Mouse (Mus musculus) olfactory bulb, adult 2 months (tissue): ENCODE data around the gene Sumo1. TPM values are rescaled to one million over a fixed set of nuclear protein-coding genes. Genes with fewer than 3 reads are reported as not detected.

ENCODE experiments used
- H3K27ac ChIP-seq: fragments of 200-500 bp; 2 replicates; pipeline ENCODE4 v1.5.1; 2012; ENCODE audit warnings: low read depth, low read length; ENCODE audit not compliant: insufficient read depth
- H3K4me1 ChIP-seq: fragments of 200-500 bp; 2 replicates; pipeline ENCODE4 v1.6.1; 2012; ENCODE audit warnings: low read length; ENCODE audit not compliant: control insufficient read depth, insufficient read depth
- H3K4me3 ChIP-seq: fragments of 200-500 bp; 2 replicates; pipeline ENCODE4 v1.5.1; 2012; ENCODE audit warnings: mild to moderate bottlenecking, low read depth, low read length, moderate library complexity; ENCODE audit not compliant: insufficient read depth
- CTCF ChIP-seq: fragments of 200-500 bp; IDR thresholded peaks from 2 replicates; pipeline ENCODE4 v1.5.1; 2012; ENCODE audit warnings: low read depth, mild to moderate bottlenecking, low read length, moderate library complexity; ENCODE audit not compliant: insufficient read depth
- POLR2A ChIP-seq: fragments of 200-500 bp; IDR thresholded peaks from 2 replicates; pipeline ENCODE4 v1.6.1; 2012; ENCODE audit warnings: mild to moderate bottlenecking, low read depth, low read length, moderate library complexity; ENCODE audit not compliant: insufficient read depth
- WGBS: fragments of 180-500 bp; shearing (Covaris S2); methylation state at CpG from one replicate; pipeline ENCODE4 v1.1.7; 2018; 5-methylcytosine and 5-hydroxymethylcytosine counted together
- polyA plus RNA-seq: library from polyadenylated mRNA; stranded (reverse); fragments of >200 nt; gene quantifications from 2 replicates; pipeline ENCODE4 v1.2.4, GENCODE M21; 2012; ENCODE audit warnings: low replicate concordance; ENCODE audit not compliant: missing spikeins, insufficient read depth, insufficient read length

Sumo1 gene
- polyA plus RNA-seq, 1 experiment: not detected

DNA sequence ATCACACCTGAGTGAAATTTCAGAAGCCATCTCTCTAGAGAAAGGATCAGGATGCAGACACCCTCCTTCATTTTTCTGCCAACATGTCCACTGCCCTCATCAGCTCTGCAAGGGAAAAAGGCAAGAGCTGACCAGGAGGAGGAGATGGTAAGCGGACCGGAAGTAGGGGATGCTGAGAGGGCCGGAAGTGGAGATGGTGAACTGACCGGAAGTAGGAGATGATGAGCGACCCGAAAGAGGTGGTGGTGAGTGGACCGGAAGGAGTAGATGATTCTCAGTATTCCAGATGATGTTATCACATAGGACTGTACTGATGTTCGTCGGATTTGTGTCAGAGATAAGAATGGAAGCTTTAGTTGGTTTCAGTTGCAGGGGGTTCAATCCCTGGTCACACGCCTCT lies 51.4 kb downstream of the Sumo1 start:
- TF ChIP-seq CTCF: no peak
- no peak for TF ChIP-seq POLR2A
- H3K4me3 ChIP-seq: no peak overlapping the region
- no peaks in the 10 kb centered on the region for H3K4me1 ChIP-seq
- no peak overlapping the region for H3K27ac ChIP-seq
- WGBS: 94% methylated on average over 10 of the region's 10 CpGs

DNA sequence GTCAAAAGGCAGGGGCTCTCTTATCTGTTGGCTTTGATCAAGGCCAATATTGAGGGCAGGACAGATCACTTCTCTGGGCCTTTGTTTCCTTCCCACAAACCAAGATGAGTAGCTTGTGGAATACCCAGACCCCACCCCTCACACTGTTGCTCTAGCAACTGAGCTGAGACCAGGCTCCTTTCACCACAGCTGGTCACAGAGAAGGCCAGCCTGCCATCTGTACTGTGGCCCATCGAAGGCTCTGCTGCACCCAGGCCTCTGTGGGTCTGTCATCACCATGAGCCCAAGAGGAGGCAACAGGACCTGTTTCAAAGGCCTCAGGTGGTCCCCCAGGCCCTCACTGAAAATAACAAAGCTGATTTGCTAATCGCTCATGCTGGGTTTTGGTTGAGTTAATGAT lies 55.6 kb downstream of the Sumo1 start:
- Histone ChIP-seq H3K27ac (no peak overlapping the region), H3K4me1 (no peaks in the 10 kb centered on the region), H3K4me3 (no peak overlapping the region)
- TF ChIP-seq CTCF (no peak), POLR2A (no peak)
- 88% methylated on average over 2 of the region's 2 CpGs for WGBS

DNA sequence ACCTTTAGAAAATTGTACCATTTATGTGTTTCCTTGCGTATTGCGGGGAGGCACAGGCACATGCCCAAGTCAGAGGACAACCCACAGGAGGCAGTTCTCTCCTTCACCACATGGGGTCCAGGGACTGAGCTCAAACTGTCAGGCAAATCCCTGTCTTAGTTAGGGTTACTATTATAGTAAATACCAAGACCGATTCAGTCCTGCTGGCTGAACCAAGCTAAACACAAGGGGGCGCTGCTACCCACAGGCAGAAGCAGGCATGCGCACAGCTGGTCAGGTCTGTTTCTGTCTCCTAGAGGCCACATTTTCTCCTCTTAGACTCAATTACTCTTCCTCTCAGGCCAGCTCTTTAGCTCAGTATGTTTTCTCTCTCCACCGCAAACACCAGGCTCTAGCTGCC lies 56.8 kb downstream of the Sumo1 start:
- WGBS: 59% methylated on average over 6 of the region's 6 CpGs
- TF ChIP-seq POLR2A: no peak
- TF ChIP-seq CTCF: no peak
- no peak overlapping the region for H3K27ac ChIP-seq

DNA sequence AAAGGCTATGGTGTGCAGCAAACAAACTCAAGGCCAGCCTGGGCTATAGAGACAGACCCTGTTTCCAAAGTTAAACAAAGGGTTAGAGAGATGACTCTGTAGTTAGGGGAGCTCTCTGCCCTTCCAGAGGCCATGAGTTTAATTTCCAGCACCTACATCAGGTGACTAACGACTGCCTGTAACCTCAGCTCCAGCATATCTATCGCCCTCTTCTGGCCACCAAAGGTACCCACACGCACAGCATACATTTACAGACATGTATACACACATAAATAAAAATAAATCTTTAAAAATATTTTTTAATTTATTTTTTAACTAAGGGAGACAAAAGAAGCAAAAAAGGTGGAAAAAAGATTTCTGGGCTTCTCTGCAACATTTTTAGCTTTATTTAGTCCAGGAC lies 59.7 kb downstream of the Sumo1 start:
- no peak for TF ChIP-seq CTCF
- no peak for TF ChIP-seq POLR2A
- Histone ChIP-seq H3K27ac (no peak overlapping the region), H3K4me1 (no peaks in the 10 kb centered on the region), H3K4me3 (no peak overlapping the region)
- WGBS: 93% methylated on average over 3 of the region's 3 CpGs

More for the DNA sequence above, 56.8 kb downstream of the Sumo1 start:
- H3K4me1 ChIP-seq: no peaks in the 10 kb centered on the region
- H3K4me3 ChIP-seq: no peak overlapping the region

DNA sequence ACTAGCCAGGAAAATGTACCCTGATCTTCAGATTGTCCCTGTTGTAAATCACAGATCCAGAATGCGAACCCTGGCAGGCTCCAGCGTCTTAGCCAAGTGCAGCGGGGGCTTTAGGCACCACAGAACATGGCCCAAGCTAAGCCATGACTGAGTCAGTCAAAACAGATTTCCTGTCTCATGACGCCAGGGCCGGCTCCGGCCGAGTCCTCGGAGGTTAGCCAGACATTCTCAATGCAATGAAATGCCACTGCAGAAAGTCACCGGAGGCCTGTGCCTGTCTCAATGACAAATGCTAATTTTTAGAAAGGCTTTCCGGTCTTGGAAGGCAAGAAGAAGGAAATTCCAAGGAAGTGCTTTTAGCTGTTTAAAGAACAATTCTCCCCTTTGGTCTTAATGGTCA lies 60.7 kb downstream of the Sumo1 start:
- Histone ChIP-seq H3K4me1 (no peaks in the 10 kb centered on the region), H3K4me3 (no peak overlapping the region), H3K27ac (no peak overlapping the region)
- WGBS: 79% methylated on average over 10 of the region's 10 CpGs
- TF ChIP-seq CTCF: no peak
- TF ChIP-seq POLR2A: no peak

DNA sequence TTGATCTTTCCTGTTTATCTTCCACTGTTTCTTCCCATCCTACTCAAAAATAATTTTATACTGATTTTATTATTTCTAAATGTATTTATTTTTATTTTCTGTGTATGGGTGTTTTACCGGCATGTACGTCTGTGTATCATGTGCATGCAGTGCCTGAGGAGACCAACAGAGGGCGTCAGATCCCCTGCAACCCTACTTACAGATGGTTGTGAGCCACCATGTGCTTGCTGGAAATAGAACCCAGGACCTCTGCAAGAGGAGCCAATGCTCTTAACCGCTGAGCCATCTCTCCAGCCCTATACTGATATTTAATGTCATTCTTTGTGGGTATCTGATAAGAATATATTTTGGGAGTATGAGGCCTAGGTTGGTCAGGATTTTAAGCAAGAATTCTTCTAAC lies 61.2 kb downstream of the Sumo1 start:
- no peak for TF ChIP-seq POLR2A
- no peak for TF ChIP-seq CTCF
- H3K27ac ChIP-seq: no peak overlapping the region
- H3K4me1 ChIP-seq: no peaks in the 10 kb centered on the region
- WGBS: 88% methylated on average over 4 of the region's 4 CpGs
- no peak overlapping the region for H3K4me3 ChIP-seq

DNA sequence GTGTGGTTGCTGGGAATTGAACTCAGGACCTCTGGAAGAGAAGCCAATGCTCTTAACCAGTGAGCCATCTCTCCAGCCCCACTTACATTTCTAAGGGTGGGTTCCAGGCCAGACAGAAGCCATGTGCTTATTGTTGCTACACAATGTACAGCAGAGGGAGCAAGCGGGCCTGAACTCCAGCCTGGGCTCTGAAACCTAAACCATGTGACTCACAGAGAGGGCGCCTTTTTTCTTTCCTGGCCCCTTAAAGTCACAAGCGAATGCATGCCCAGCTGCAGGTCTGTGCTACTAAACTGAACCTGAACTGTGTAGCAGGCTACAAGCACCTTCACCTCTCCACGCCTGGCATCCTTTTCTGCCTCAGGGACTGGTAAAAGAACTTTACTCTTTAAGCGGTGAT lies 61.7 kb downstream of the Sumo1 start:
- Histone ChIP-seq H3K4me3 (no peak overlapping the region), H3K4me1 (no peaks in the 10 kb centered on the region), H3K27ac (no peak overlapping the region)
- 84% methylated on average over 5 of the region's 5 CpGs for WGBS
- TF ChIP-seq CTCF: no peak
- TF ChIP-seq POLR2A: no peak

DNA sequence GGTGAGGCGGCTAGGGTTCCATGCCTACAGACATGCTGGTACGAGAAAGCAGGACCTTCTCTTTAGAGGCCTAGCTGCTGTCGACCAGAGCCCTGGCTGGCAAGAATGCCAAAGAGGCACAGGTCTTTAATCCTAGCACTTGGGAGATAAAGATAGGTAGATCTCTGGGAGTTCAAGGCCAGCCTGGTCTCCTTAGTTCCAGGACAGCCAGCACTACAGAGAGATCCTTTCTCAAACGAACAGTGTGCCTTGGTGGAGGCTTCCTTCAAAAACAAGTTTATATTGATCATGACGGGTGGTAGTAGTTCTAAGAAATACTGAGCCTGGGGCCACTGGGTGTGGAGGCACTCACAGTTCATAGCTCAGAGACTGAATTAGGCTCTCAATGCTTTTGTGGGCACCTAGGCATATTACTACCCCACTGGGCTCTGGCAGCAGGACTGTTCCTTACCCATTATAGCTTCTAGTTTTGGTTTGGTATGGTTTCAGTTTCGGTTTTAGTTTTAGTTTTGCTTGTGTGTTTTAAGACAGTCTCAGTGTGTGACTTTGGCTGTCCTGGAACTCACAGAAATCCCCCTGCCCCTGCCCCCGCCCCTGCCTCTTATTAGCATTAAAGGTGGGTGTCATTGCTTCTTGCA lies 62.4 kb downstream of the Sumo1 start:
- WGBS: 94% methylated on average over 7 of the region's 7 CpGs
- Histone ChIP-seq H3K4me1 (no peaks in the 10 kb centered on the region), H3K4me3 (no peak overlapping the region), H3K27ac (no peak overlapping the region)
- TF ChIP-seq CTCF (no peak), POLR2A (no peak)

DNA sequence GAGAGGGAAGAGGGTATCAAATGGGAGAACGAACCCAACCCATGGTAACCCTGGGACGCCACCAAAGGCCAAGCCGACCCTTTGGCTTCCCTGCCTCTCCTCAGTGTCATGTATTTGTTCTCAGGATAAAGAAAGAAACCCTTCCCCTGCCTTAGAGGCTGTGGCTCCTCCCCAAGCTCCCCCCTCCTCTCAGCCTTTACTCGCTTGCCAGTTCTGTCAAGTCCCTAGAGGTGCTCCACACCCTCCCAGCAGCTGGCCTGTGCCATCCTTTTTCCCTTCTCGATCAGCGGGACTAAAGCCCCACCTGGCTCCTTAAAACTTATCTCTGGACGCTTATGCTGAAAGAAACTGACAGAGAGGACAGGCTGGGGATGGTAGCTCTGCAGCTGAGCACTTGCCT lies 63.6 kb downstream of the Sumo1 start:
- no peak overlapping the region for H3K27ac ChIP-seq
- no peak for TF ChIP-seq CTCF
- no peak for TF ChIP-seq POLR2A
- H3K4me3 ChIP-seq: no peak overlapping the region
- WGBS: 63% methylated on average over 7 of the region's 7 CpGs
- no peaks in the 10 kb centered on the region for H3K4me1 ChIP-seq

DNA sequence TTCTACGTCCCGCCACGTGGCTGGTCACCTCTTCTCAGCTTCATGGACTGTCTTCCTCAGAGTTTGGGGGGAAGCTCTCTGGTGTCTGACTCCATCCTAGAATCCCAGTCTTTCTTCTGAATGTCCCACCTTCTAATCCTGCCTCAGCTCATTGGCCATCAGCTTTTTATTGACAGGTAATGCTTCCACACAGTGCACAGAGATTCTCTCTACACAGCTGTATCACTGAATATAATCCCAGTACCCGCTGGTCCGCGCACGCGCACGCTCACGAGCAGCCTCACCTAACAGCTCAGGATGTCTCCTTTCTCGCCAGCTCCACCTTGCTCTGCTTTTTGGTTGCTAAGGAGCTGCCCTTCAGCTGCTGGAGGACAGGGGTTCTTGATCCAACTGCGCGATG lies 64.2 kb downstream of the Sumo1 start:
- WGBS: 96% methylated on average over 13 of the region's 13 CpGs
- Histone ChIP-seq H3K4me1 (no peaks in the 10 kb centered on the region), H3K27ac (no peak overlapping the region), H3K4me3 (no peak overlapping the region)
- TF ChIP-seq CTCF (no peak), POLR2A (no peak)
